Mouse (Mus musculus) midbrain, embryonic 10.5 days (tissue): ENCODE measurements at regions not wholly inside any gene's neighbourhood (a gene's known extent, or its start where the extent isn't known, plus 50 kb on each side); places are given as distances from the start of the nearest gene placed in this dataset.
"Not testable (repeated sequence)": the region's sequence is repeated elsewhere in the genome, so short reads cannot be mapped to it uniquely, and the experiment has no call there.

Experiments
- DNase-seq: peaks from one replicate; pipeline ENCODE4 v3.0.0-alpha.2; 2017; ENCODE audit warnings: low spot score
- H3K27ac ChIP-seq: fragments of 300-500 bp; sonication (generic); replicated peaks from 2 replicates; pipeline ENCODE4 v1.5.1; 2016; ENCODE audit warnings: mild to moderate bottlenecking
- H3K27me3 ChIP-seq: fragments of 300-500 bp; sonication (generic); 2 replicates; pipeline ENCODE4 v1.6.1; 2016; ENCODE audit warnings: low read depth, mild to moderate bottlenecking; ENCODE audit not compliant: poor library complexity, severe bottlenecking
- H3K36me3 ChIP-seq: fragments of 300-500 bp; sonication (generic); 2 replicates; pipeline ENCODE4 v1.6.1; 2016; ENCODE audit warnings: mild to moderate bottlenecking, moderate library complexity
- H3K4me1 ChIP-seq: fragments of 300-500 bp; sonication (generic); 2 replicates; pipeline ENCODE4 v1.6.1; 2016
- H3K4me3 ChIP-seq: fragments of 300-500 bp; sonication (generic); 2 replicates; pipeline ENCODE4 v1.5.1; 2016; ENCODE audit warnings: mild to moderate bottlenecking, moderate library complexity
- H3K9me3 ChIP-seq: fragments of 300-500 bp; sonication (generic); replicated peaks from 2 replicates; pipeline ENCODE4 v1.6.1; 2016; ENCODE audit warnings: mild to moderate bottlenecking
- WGBS: fragments of 180-500 bp; shearing (Covaris S2); methylation state at CpG from one replicate; pipeline ENCODE4 v1.1.7; 2016; 5-methylcytosine and 5-hydroxymethylcytosine counted together

DNA sequence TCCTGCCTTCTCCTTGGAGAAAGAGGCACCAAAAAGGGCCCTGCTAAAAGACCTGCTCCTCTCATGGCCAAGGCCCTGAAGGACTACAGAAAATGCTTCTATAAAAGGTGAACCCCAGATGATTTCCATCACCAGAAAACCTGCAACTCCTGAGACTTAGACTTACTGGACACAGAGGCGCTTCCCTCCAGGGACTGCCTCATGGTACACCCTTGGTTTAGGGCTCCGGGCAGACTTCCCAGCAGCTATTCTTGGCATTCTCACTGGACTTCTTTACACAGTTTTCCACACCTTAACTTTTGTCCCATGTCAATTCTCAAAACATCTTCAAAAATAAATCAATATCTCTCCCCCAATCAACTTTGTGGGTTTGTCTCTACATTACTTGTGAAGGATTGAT, 393.2 kb downstream of the Gpm6a start:
- not testable (repeated sequence) for H3K27me3 ChIP-seq, H3K4me3 ChIP-seq, H3K9me3 ChIP-seq, H3K4me1 ChIP-seq, H3K36me3 ChIP-seq, H3K27ac ChIP-seq
- 93% methylated on average over 2 of the region's 2 CpGs for WGBS
- DNase-seq = peak; percentile 14

DNA sequence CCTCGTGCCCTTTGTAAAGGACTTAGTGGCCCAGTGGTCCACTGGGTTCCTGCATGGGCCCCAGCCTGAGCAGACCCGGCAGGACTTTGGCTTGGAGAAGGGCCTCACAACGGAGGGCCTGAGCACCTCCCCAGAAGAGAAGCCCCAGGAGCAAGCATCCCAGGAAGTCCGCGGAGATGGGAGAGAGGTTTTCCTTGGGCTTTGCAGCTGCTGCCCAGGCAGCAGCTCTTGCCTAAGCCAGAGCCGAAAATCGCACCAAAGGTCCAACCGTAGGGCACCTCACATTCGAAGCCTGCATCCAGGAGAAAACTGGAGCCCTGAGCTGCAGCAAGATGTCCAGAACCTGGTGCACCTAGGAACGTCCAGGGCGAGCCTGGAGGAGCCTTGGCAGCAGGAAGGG, 405.2 kb downstream of the Gpm6a start:
- not testable (repeated sequence) for H3K4me1 ChIP-seq, DNase-seq, H3K4me3 ChIP-seq, H3K27ac ChIP-seq, H3K36me3 ChIP-seq, H3K9me3 ChIP-seq, H3K27me3 ChIP-seq
- 84% methylated on average over 11 of the region's 11 CpGs for WGBS

DNA sequence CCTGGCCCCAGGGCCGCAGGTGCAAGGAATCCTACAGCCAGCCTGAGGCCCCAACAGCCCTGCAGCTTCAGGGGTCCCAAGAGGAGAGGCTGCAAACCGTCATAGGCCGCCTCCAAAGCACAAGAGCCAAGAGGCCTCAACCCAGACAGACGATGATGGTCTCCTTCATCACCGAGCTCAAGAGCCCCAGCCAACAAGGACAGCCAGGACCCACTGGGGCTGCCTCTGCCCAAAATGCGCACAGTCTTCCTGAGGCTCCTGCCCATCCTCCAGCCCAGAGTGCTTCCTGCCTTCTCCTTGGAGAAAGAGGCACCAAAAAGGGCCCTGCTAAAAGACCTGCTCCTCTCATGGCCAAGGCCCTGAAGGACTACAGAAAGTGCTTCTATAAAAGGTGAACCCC, 412.8 kb downstream of the Gpm6a start:
- not testable (repeated sequence) for H3K27ac ChIP-seq, H3K9me3 ChIP-seq, H3K4me1 ChIP-seq, H3K4me3 ChIP-seq, DNase-seq, H3K27me3 ChIP-seq, H3K36me3 ChIP-seq
- WGBS = 85% methylated on average over 4 of the region's 6 CpGs

DNA sequence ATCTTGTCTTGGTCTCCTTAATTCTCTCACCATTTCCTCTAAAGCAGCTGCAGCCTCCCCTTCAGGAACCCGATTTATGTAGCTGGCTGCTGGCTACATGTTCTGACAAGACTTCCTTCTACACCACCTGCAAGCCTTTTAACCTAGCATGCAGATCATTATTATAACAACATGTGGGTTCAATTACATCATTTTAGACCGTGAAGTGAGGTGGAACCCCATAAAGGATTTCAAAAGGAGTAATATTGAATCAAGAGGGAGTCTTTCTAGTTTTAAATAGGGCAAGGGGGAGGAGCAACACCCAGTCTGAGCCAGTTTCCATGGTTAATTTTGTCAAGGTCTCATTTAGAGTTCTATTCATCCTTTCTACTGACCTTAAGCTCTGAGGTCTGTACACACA, 442.4 kb downstream of the Gpm6a start:
- no peak overlapping the region for H3K4me3 ChIP-seq
- H3K9me3 ChIP-seq = no peaks in the 10 kb centered on the region
- H3K27me3 ChIP-seq = no peaks in the 10 kb centered on the region
- 72% methylated on average over 2 of the region's 2 CpGs for WGBS
- no peaks in the 10 kb centered on the region for H3K4me1 ChIP-seq
- H3K36me3 ChIP-seq = no peaks in the 10 kb centered on the region
- no peak overlapping the region for H3K27ac ChIP-seq
- no peak for DNase-seq

DNA sequence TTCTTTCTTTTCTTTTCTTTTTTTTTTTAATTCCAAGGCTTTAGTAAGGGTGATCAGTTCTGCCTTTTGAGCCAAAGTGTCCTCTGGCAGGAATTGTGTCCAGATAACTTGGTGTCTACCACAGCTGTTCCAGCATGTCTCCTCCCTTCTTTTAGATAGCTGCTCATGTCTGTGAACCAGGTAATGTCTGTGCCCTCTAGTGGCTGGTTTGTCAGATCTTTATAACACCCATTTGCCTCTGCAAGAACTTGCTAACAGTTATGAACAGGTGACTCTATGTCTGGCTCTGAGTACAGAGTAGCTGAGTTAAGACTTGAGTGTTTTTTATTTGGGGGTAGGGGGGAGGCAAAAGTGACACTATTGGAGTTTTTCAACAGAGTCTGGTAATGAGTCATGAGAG, 443.7 kb downstream of the Gpm6a start:
- Histone ChIP-seq H3K27me3 (no peaks in the 10 kb centered on the region), H3K36me3 (no peaks in the 10 kb centered on the region)

DNA sequence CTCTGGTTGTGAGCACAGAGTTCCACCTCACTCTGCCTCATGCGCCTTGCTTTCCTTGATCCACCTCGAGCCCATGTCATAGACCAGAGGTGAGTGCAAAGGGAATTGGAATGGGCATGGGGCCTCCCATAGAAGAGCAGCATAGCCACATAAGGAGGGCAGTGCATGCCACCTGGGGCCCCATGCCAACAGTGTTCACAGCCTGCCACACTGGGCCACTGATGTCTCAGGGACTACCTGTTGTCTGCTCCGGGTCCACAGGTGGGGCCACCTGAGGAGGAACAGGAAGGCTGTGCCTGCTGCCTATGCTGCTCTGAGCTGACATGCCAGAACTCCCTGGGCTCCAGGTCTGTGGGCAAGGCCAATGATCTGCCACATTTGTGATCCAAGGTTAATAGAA, 445.8 kb downstream of the Gpm6a start:
- Histone ChIP-seq H3K9me3 (no peaks in the 10 kb centered on the region), H3K36me3 (no peaks in the 10 kb centered on the region), H3K4me1 (no peaks in the 10 kb centered on the region), H3K27ac (no peak overlapping the region), H3K4me3 (no peak overlapping the region), H3K27me3 (no peaks in the 10 kb centered on the region)
- 85% methylated on average over 3 of the region's 3 CpGs for WGBS
- DNase-seq = no peak

More for the DNA sequence above, 443.7 kb downstream of the Gpm6a start:
- no peaks in the 10 kb centered on the region for H3K9me3 ChIP-seq
- DNase-seq = no peak
- no peak overlapping the region for H3K4me3 ChIP-seq
- no peaks in the 10 kb centered on the region for H3K4me1 ChIP-seq
- H3K27ac ChIP-seq = no peak overlapping the region

DNA sequence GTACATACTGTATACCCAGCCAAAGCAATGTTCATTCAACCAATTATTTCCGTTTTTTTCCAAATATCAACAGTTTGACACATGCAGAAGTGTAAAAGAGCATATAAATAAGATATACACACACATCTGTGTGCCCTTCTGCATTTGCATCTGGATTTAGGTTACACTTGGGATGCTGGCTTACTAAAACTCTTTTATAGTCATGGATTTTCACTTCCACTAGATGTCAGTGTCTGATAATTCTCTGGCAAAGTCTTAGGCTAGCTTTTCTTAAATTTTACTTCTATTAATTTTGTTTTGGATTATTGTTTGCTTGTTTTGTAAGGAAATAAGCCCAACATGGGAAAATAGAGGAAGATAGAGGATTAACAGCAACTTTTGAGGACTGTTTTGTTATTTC, 452.3 kb downstream of the Gpm6a start:
- not testable (repeated sequence) for DNase-seq, H3K36me3 ChIP-seq, H3K9me3 ChIP-seq, H3K27ac ChIP-seq, H3K4me3 ChIP-seq, H3K4me1 ChIP-seq, H3K27me3 ChIP-seq
- WGBS = 0% methylated on average over 1 of the region's 1 CpGs
